Mouse (Mus musculus): ENCODE data around the gene Thsd7b.
A peak's percentile ranks its signal among the peaks of the same experiment; 100 is the strongest.

Gene Thsd7b

GRCm38 (mm10) chr1:129272982-129273937 is at the start of gene Thsd7b:
TSS of gene Thsd7b (plus strand) at chr1:129273302.
- DNase-seq (ENCODE audit: low spot score in 2 of 2): peak; percentile 44 to 48

DNA sequence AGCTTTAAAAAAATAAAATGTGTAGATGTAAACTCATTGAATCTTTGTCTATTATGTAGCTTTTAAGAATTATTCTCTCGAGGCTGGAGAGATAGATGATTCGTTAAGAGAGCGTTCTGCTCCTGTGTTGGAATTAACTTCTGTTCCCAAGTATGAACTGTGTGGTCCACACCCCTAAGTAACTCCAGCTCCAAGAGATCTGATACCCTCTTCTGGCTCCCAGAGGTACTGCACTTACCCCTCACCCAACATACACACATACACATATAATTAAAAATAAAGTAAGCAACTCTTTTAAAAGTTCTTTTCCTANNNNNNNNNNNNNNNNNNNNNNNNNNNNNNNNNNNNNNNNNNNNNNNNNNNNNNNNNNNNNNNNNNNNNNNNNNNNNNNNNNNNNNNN is 28.8 kb upstream of the Thsd7b start:
- peak; percentile 37 to 40 for DNase-seq (ENCODE audit: low spot score in 2 of 2)

GRCm38 (mm10) chr1:129250704-129251443 is 22.2 kb upstream of the Thsd7b start:
- no peak for DNase-seq (ENCODE audit: low spot score in 2 of 2)

DNA sequence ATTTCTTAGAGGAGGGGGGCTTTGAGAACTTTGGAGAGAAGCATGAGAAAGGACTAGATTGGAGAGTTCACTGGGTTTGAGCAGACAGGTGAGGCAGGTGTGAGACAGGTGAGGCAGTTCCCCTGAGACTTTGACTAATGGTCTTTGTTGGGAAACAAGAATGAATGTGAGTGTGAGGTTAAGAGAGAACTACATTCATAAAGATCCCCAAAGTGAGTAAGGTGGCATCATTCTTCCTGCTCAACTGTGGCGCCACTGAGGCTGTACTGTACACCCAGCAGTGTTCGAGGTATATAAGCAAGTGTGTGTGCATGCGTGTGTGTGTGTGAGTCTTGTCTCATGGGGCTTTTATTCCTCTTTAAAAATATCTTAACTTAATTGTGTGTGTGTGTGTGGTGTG is 6.4 kb upstream of the Thsd7b start:
- DNase-seq (ENCODE audit: low spot score in 2 of 2): no peak

DNA sequence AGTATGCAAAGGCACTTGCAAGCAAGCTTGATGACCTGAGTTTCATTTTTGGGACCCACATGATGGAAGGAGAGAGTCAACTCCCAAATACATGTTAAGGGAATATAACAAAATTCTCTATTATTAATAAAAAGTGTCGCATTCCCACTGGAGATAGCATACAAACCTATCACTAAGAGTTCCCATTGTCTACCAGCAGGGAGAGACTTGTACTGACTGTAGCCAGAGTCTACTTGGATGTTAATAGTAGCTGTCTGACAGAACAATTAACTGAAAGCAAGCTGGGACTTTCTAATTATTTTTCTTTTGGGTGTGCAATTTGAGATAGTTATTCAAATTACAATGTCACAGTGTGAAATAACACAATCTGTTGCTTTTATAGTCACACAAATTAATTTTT is 31.1 kb downstream of the Thsd7b start:
- DNase-seq (ENCODE audit: low spot score in 2 of 2): no peak

GRCm38 (mm10) chr1:129324388-129324787 is 51.3 kb downstream of the Thsd7b start:
- DNase-seq (ENCODE audit: low spot score in 2 of 2): peak; percentile 7 to 9

DNA sequence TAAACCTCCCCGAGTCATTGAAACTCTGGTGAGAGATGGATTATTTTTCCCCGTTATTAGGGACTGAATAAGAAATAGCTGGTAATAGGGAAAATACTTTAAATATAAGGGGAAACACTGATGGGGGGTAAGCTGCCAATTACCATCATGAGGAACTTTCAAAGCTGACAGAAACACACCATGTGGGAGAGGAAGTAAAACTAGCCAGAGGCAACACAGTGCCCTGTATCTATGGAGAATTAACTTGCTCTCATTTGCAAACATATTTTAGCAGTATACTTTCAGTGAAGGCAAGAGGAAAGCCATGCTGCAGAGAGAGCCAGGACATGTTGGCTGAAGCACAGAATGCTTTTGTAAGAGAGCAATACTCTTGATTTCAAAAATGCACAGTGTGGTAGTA is 51.7 kb downstream of the Thsd7b start:
- DNase-seq (ENCODE audit: low spot score in 2 of 2): no peak

GRCm38 (mm10) chr1:129356631-129357030 is 83.5 kb downstream of the Thsd7b start:
- no peak for DNase-seq (ENCODE audit: low spot score in 2 of 2)

- no peak for DNase-seq (ENCODE audit: low spot score in 2 of 2)
These were observed 84.3 kb downstream of the Thsd7b start for GRCm38 (mm10) chr1:129357378-129357777.

GRCm38 (mm10) chr1:129363368-129363767 is 90.3 kb downstream of the Thsd7b start:
- DNase-seq (ENCODE audit: low spot score in 2 of 2): no peak

DNA sequence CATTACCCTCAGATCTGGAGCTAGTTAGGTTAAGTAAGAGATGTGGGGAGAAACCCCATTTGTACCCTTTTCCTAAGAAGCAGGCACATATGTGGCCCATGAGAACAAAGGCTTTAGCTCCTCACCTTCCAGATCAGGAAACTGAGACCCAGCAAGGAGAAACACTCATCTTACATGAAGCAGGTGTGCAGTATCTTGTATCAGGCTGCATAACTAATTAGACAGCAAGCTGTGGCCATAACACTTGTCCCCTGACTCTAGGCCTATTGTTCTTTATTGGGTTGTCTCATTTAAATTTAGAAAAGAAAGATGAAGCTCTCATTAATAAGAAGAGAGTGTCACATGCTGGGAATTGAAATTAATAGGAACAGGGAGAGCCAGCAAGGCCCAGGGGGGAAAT is 91.7 kb downstream of the Thsd7b start:
- DNase-seq (ENCODE audit: low spot score in 2 of 2): no peak

DNA sequence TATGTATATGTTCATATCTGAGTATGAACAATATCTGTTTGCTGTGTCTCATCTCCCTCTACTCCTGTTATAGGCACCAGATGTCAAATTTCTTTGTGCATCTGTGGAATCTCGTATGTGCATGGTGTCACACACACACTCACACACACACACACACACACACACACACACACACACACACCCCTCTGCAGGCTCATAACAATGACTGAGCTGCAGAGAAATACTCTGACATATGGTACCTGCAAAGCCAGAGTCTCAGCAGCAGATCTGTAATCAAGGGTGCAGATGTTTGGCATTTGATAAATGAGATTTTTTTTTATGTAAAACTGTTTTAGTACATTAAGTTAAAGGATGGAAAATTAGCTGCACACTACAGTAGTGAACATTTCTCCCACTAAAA is 92.5 kb downstream of the Thsd7b start:
- no peak for DNase-seq (ENCODE audit: low spot score in 2 of 2)

DNA sequence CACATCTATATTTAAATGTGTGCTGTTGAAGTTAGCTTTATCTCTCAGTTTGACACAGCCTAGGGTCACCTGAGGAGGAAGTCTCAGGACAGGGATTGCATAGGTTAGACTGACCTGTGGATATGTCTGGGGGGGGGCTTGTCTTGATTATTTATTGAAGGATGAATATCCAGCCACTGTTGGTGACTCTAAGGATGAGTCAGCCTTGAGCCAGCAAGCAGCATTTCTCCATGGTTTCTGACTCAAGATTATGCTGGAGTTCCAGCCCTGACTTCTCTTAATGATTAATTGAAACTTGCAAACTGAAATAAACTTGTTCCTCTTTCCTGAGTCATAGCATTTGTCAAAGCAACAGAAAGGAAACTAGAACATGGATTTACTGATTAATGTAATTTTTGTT is 113.4 kb downstream of the Thsd7b start:
- DNase-seq (ENCODE audit: low spot score in 2 of 2): no peak

DNA sequence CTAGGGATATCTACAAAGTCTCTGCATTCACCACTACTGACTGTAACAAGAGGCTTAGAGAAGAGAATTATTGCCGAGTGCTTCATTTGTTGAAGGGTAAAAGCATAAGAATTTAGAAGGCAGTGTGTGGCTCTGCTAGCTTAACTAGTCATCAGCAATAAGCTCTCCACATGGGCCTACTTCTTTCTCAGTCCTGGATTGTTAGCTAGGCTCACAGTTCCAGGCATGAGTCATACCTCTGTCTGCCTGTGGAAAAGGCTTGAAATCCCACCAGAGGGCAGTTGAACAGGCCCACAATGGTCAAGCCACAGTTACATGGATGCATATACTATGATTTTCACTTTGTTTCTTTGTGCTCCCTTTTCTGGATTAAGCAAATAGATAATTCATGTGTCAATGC is 138.5 kb downstream of the Thsd7b start:
- peak; percentile 2 to 3 for DNase-seq (ENCODE audit: low spot score in 2 of 2)

DNA sequence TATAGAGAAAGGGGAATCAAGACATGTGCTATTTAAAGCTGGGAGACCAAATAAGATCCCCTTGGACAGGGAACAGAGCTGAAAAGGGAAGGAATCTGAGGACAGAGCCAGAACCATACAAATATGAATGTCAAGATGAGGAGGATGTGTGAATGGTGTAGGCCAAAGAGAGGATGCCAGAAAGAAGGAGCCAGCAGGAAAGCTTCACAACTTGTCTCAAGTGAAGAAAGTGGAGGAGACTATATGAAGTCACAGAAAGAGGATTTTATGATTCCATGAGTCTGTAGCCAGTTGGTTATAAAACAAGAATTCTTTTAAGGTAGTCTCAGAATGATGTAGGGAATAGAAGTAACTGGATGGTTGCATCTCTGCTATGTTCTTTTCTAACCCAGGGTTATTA is 148.5 kb downstream of the Thsd7b start:
- DNase-seq (ENCODE audit: low spot score in 2 of 2): peak; percentile 7

- no peak for DNase-seq (ENCODE audit: low spot score in 2 of 2)
These were observed 191.3 kb downstream of the Thsd7b start for GRCm38 (mm10) chr1:129464414-129464813.

GRCm38 (mm10) chr1:129473504-129473903 is 200.4 kb downstream of the Thsd7b start:
- no peak for DNase-seq (ENCODE audit: low spot score in 2 of 2)

GRCm38 (mm10) chr1:129484266-129485031 is 211.3 kb downstream of the Thsd7b start:
- no peak for DNase-seq (ENCODE audit: low spot score in 2 of 2)

DNA sequence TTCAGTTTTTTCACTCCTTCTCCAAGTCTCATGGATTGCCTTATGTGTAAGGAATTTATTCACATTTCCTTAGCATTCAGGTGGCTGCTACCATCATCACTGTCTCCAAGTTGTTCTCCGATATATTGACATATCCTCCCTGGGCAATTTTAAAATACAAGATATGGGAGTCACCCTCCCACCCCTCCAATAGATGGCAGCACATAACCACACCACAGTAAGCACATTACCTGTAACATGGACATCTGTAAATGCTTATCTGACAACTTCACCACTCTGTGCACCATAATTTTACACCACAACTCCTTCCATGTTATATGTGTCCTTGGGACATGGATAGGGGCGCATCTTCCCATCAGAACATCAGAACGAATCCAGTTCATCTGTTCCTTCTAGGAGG is 218.0 kb downstream of the Thsd7b start:
- DNase-seq (ENCODE audit: low spot score in 2 of 2): peak; percentile 16 to 41

DNA sequence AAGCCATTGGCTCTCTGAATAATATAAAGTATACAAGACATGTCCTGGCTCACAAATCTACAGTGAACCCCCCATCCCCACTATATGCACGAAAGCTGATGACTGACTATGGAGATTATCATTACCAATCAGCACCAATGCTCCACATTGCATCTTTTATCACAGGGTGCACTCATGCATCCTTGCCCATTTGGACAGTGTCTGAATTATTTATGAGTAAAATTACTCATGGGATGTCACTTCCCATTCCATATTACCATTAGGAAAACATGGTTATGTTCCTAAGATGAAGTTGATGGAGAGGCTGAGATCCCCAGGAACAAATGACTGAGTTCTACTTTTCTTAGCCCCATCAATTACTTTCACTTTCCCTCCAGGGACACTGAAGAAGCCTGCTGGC is 220.8 kb downstream of the Thsd7b start:
- DNase-seq (ENCODE audit: low spot score in 2 of 2): no peak

DNA sequence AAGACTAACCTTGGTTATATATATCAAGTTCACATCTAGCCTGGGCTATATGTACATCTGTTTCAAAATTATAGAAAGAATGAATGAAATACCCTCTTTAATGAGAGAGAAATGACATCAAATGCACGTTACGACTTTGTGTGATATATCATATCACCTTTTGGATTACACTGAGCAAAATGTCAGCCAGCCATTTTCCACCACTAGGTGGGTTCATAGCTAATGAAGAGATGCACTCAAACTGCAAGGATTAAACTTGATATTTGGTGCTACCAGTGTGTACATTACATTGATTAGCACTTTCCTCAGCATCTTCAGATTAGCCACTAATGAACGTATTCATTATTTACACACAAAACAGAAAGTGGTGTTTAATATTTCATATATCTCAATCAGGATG is 228.6 kb downstream of the Thsd7b start:
- no peak for DNase-seq (ENCODE audit: low spot score in 2 of 2)

- no peak for DNase-seq (ENCODE audit: low spot score in 2 of 2)
These were observed 243.3 kb downstream of the Thsd7b start for GRCm38 (mm10) chr1:129516379-129516778.

Data from right cerebral cortex, adult 2 months (tissue).